Mouse (Mus musculus) midbrain, embryonic 11.5 days (tissue): ENCODE data around the gene Pnmt. TPM values are rescaled to one million over a fixed set of nuclear protein-coding genes. Genes with fewer than 3 reads are reported as not detected.

Experiments
- ATAC-seq: fragments of 200-750 bp; cut with Nextera tagmentation; 2 replicates; pipeline ENCODE4 v1.8.0; 2017; ENCODE audit warnings: moderate TSS enrichment, moderate library complexity; ENCODE audit not compliant: low FRiP score
- DNase-seq: peaks from one replicate; pipeline ENCODE4 v3.0.0; 2015; ENCODE audit warnings: low spot score; ENCODE audit errors: missing footprints
- H3K27ac ChIP-seq: fragments of 300-500 bp; sonication (generic); 2 replicates; pipeline ENCODE4 v1.5.1; 2014; ENCODE audit warnings: low read depth, low read length
- H3K27me3 ChIP-seq: fragments of 300-500 bp; sonication (generic); 2 replicates; pipeline ENCODE4 v1.6.1; 2014; ENCODE audit warnings: mild to moderate bottlenecking, low read length, moderate library complexity, mixed read lengths; ENCODE audit not compliant: control insufficient read depth, insufficient read depth
- H3K36me3 ChIP-seq: fragments of 300-500 bp; sonication (generic); 2 replicates; pipeline ENCODE4 v1.6.1; 2014; ENCODE audit warnings: mild to moderate bottlenecking, low read length, moderate library complexity, mixed read lengths; ENCODE audit not compliant: control insufficient read depth, insufficient read depth
- H3K4me1 ChIP-seq: fragments of 300-500 bp; sonication (generic); 2 replicates; pipeline ENCODE4 v1.6.1; 2014; ENCODE audit warnings: low read length; ENCODE audit not compliant: control insufficient read depth, insufficient read depth
- H3K4me2 ChIP-seq: fragments of 300-500 bp; sonication (generic); 2 replicates; pipeline ENCODE4 v1.6.1; 2014; ENCODE audit warnings: mild to moderate bottlenecking, moderate library complexity
- H3K4me3 ChIP-seq: fragments of 300-500 bp; sonication (generic); 2 replicates; pipeline ENCODE4 v1.5.1; 2014; ENCODE audit warnings: low read depth, low read length
- H3K9ac ChIP-seq: fragments of 300-500 bp; sonication (generic); 2 replicates; pipeline ENCODE4 v1.6.1; 2014; ENCODE audit warnings: low read length
- H3K9me3 ChIP-seq: fragments of 300-500 bp; sonication (generic); 2 replicates; pipeline ENCODE4 v1.6.1; 2016; ENCODE audit warnings: low read length; ENCODE audit not compliant: control insufficient read depth
- WGBS: fragments of 180-500 bp; shearing (Covaris S2); extraction: QIAGEN DNeasy Blood & Tissue Kit; methylation state at CpG from one replicate; pipeline ENCODE4 v1.1.7; 2014; 5-methylcytosine and 5-hydroxymethylcytosine counted together
- polyA plus RNA-seq: library from polyadenylated mRNA; unstranded; fragments of >200 nt; fragmentation: Nextera tagmentation; extraction: Ambion mirVana; gene quantifications from 2 replicates; pipeline ENCODE4 v1.2.1, GENCODE M21; 2014

Pnmt gene
- polyA plus RNA-seq: not detected in 2 replicates

GRCm38 (mm10) chr11:98385638-98386585, at the start of gene Pnmt:
Gene Pnmt (plus strand): TSS chr11:98386450.
- Histone ChIP-seq H3K9me3 (no peaks in the 10 kb centered on the region), H3K4me2 (no peak within 1 kb of the TSS), H3K4me1 (no peaks in the 10 kb centered on the region), H3K27me3 (peaks cover 23% of the 10 kb centered on the region), H3K4me3 (no peak within 1 kb of the TSS), H3K9ac (no peak within 1 kb of the TSS), H3K27ac (no peak within 1 kb of the TSS), H3K36me3 (0 out of 2 replicates have a peak, but pooled peaks cover 1% of the 10 kb centered on the region)
- DNase-seq (peak; percentile 51), ATAC-seq (no peak)
- WGBS: 56% methylated on average over 25 of the region's 25 CpGs

DNA sequence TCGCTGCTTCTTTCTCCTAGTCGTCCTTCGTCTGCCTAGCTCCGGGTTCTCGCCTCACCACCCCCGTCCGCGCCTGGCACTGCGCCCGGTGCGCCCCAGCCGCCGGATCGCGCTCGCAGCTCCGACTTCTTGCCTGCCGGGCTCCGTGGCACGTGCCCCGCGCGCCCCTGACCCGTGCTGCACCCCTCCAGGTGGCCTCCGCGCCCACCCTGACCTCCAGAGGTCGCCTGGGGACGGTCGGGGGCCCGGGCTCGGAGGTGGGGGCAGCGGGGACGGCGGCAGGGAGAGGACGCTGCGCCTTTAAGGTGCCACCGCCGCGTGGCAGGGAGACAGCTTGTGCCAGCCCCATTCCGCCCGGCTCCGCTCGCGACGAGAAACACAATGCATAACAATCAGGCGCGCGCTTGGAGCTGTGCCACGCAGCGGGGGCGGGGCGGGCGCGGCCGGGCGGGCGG, 47.7 kb upstream of the Pnmt start:
- under 1% methylated on average over 54 of the region's 57 CpGs for WGBS
- DNase-seq: no peak

DNA sequence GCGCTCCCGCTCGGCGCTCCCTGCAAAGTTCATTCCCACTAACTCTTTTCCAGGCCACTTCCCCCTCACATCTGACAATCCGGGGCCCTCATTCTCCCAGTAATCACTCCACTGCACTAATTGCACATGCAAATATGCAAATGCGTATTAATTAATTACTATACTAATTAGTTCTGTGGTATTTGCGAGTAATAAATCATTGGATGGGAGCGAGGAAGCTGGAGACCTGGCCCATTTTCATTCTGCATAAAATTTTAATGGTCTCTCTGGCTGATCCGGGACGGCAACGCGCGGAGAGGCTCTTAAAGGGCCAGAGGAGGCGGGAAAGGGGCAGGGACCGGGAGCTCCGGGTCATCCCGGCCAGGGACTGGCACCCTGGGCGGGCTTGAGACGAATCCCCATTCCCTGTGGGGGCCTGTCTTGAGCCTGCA, 47.2 kb upstream of the Pnmt start:
- Histone ChIP-seq H3K4me2 (peak overlapping the region; percentile 76), H3K27ac (no peak overlapping the region), H3K36me3 (no peaks in the 10 kb centered on the region), H3K27me3 (peaks cover 83% of the 10 kb centered on the region), H3K9ac (peak overlapping the region; percentile 30; the same call in 1 of the 2 replicates), H3K4me3 (peak overlapping the region; percentile 43), H3K4me1 (peaks cover 13% of the 10 kb centered on the region), H3K9me3 (no peaks in the 10 kb centered on the region)
- no peak for DNase-seq
- under 1% methylated on average over 18 of the region's 19 CpGs for WGBS
- no peak for ATAC-seq

More for the DNA sequence above, 47.7 kb upstream of the Pnmt start:
- peak overlapping the region; percentile 76 for H3K4me2 ChIP-seq
- peaks cover 88% of the 10 kb centered on the region for H3K27me3 ChIP-seq
- no peak overlapping the region for H3K27ac ChIP-seq
- peak overlapping the region; percentile 43 for H3K4me3 ChIP-seq
- H3K36me3 ChIP-seq: no peaks in the 10 kb centered on the region
- H3K9ac ChIP-seq: peak overlapping the region; percentile 30; the same call in 1 of the 2 replicates
- no peak for ATAC-seq
- no peaks in the 10 kb centered on the region for H3K9me3 ChIP-seq
- H3K4me1 ChIP-seq: peaks cover 15% of the 10 kb centered on the region

DNA sequence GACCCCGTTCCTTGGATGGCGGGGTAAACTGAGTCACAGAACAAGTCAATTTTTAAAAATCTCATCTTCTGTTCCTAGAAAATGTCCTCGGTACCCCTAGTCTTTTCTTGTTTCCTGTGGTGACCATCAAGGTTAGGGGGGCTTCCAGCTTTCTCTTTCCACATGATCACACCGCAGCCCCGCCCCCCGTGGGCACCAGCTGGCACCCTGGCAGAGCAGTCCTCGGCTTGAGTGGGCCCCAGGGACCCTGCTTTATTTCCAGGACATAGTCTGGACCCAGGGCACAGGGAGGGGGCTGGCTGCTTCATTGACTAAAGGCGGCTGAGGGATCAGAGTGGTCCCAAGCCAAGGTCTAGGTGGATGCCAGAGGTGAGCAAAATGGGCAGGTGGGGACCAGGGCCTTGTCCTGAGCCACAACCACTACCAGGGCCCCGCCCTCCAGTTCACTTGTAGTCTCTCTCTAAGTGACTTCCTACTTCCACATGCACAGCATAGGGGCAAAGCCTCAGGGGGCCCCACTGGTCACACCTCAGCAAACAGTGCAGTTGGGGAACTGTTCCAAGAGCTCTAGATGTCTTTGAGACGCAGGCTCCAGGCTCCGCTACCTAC, 46.5 kb upstream of the Pnmt start:
- Histone ChIP-seq H3K4me3 (no peak overlapping the region), H3K4me1 (peaks cover 8% of the 10 kb centered on the region), H3K36me3 (no peaks in the 10 kb centered on the region), H3K9ac (no peak overlapping the region), H3K27ac (no peak overlapping the region), H3K9me3 (no peaks in the 10 kb centered on the region), H3K27me3 (peaks cover 76% of the 10 kb centered on the region), H3K4me2 (no peak overlapping the region; the same call in 1 of the 2 replicates)
- no peak; the same call in 1 of the 2 replicates for ATAC-seq
- WGBS: 7% methylated on average over 11 of the region's 11 CpGs
- peak; percentile 85 for DNase-seq

- peak; percentile 80 for DNase-seq
- Histone ChIP-seq H3K27me3 (peaks cover 68% of the 10 kb centered on the region), H3K4me1 (peaks cover 8% of the 10 kb centered on the region), H3K4me2 (no peak overlapping the region), H3K9me3 (no peaks in the 10 kb centered on the region), H3K4me3 (no peak overlapping the region), H3K27ac (no peak overlapping the region), H3K9ac (no peak overlapping the region), H3K36me3 (no peaks in the 10 kb centered on the region)
- 20% methylated on average over 2 of the region's 4 CpGs for WGBS
- ATAC-seq: no peak
Observed at GRCm38 (mm10) chr11:98340597-98340996, 45.7 kb upstream of the Pnmt start.

GRCm38 (mm10) chr11:98341174-98341573, 45.1 kb upstream of the Pnmt start:
- H3K9me3 ChIP-seq: no peaks in the 10 kb centered on the region
- H3K9ac ChIP-seq: no peak overlapping the region
- peaks cover 66% of the 10 kb centered on the region for H3K27me3 ChIP-seq
- H3K4me1 ChIP-seq: peaks cover 8% of the 10 kb centered on the region
- no peak overlapping the region for H3K4me3 ChIP-seq
- no peak overlapping the region for H3K4me2 ChIP-seq
- no peak for ATAC-seq
- no peaks in the 10 kb centered on the region for H3K36me3 ChIP-seq
- DNase-seq: peak; percentile 81
- WGBS: 54% methylated on average over 4 of the region's 4 CpGs
- no peak overlapping the region for H3K27ac ChIP-seq

GRCm38 (mm10) chr11:98342000-98342945, 44.0 kb upstream of the Pnmt start:
- Histone ChIP-seq H3K9ac (no peak overlapping the region), H3K9me3 (no peaks in the 10 kb centered on the region), H3K27me3 (peaks cover 66% of the 10 kb centered on the region), H3K36me3 (no peaks in the 10 kb centered on the region), H3K27ac (no peak overlapping the region), H3K4me3 (no peak overlapping the region), H3K4me1 (peaks cover 8% of the 10 kb centered on the region), H3K4me2 (peak overlapping the region; percentile 33; the same call in 1 of the 2 replicates)
- peak; percentile 34 for ATAC-seq
- WGBS: 2% methylated on average over 29 of the region's 29 CpGs
- DNase-seq: peak; percentile 99

DNA sequence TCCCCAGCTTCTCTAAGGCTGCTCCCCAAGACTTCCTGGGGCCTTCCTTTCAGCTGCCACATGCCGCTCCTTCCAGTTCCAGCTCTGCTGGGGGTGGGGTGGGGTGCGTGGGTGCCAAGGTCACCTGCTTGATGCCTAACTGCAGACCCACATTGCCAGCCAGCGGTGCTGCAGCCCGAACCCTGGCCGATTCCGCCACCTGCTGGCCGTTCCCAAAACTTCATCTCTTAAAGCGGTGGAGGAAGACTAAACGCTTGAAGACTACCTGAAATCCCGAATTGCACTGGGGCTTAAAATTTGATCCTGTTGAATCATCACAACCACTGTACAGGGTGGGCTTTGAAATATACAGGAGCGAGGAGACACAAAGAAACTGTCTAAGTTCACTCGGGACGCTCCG, 41.0 kb upstream of the Pnmt start:
- DNase-seq (peak; percentile 99), ATAC-seq (no peak)
- Histone ChIP-seq H3K27me3 (peaks cover 66% of the 10 kb centered on the region), H3K27ac (no peak overlapping the region), H3K36me3 (no peaks in the 10 kb centered on the region), H3K9ac (no peak overlapping the region), H3K9me3 (no peaks in the 10 kb centered on the region), H3K4me1 (peaks cover 16% of the 10 kb centered on the region), H3K4me3 (no peak overlapping the region), H3K4me2 (peak overlapping the region; percentile 31)
- WGBS: under 1% methylated on average over 14 of the region's 14 CpGs
